Mouse (Mus musculus) B cell, adult 2 months (primary cell): ENCODE data around the gene Zfp58.

ENCODE experiments used
- DNase-seq, 2 experiments: peaks; one replicate each; pipeline ENCODE4 v3.0.0; 2022

The Zfp58 gene

GRCm38 (mm10) chr13:67500084-67500719 is at the start of gene Zfp58:
Gene Zfp58 (minus strand): TSS chr13:67500555.
- peak; percentile 79 to 81 for DNase-seq

- DNase-seq, result no peak
Measured at GRCm38 (mm10) chr13:67545941-67546340, 45.6 kb upstream of the Zfp58 start.

DNA sequence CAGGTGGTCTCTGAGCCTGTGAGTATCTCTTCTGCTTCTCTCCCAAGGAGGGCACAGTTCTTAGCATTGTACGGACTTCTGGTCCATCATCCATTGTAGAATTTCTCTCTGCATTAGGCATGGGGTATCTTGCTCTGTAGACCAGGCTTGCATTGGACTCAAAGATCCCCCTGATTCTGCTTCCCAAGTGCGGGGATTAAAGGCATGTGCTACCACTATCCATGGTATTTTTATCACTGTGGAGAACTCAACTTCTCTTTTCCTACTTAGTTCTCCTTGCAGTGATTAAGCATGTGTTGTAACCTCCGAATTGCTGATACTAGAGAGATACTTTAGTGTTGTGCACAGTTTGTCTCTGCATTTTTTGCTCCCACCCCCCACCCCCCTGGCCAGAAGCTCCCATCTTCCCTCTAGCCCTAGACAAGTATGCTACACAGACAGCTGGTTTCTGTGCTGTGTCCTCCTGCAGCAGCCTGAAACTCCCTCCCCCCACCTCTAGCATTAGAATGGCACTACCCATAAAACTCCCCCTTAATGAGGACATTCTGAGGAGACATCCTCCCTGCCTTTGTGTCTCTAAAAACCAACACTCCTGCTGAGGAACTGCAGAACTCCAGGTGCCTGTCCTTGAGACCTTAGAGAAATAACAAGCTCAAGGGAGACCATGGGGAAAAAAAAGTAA is 26.8 kb upstream of the Zfp58 start:
- DNase-seq, result no peak

DNA sequence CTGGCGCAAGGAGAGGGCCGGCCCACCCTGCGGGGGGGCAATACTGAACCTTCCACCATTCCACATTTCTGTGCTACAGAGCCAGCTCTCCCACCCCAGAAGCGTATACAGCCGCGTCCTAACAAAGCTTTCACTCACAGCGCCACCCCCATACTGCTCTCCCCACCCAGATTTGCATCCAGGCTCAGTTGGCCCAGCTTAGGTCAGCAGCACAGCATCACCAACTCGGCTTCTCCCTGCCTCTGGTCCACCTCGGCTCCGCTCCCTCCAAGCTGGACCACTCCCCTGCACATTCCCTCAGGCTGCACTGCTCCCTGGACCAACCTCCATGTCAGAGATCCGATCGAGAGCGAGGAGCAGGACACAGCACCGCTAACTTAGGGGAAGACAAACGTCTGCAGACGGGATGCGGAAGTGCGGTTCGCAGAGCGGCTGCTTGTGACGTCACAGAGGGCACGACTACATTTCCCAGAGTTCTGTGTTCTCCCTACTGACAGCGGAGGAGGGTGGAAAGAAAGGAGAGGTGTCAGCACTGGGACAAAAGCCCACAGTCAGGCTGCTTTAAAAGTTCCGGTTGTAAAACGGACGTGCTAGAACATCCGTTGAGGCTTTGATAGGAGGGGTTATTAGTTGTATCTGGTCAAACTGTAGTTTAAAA is 25.5 kb upstream of the Zfp58 start, which contains the start of the genes Gm26965 and Zfp87:
Gene Gm26965 (minus strand): TSS at position 399 of the 658 bp plus-strand sequence.
Gene Zfp87 (minus strand): TSS at position 425 of the 658 bp plus-strand sequence.
- DNase-seq, result peak; percentile 93

- DNase-seq, result no peak
Measured at GRCm38 (mm10) chr13:67500908-67501307, 553 bp upstream of the Zfp58 start.

- no peak for DNase-seq
Measured at GRCm38 (mm10) chr13:67495631-67496030, 4.7 kb downstream of the Zfp58 start.

DNA sequence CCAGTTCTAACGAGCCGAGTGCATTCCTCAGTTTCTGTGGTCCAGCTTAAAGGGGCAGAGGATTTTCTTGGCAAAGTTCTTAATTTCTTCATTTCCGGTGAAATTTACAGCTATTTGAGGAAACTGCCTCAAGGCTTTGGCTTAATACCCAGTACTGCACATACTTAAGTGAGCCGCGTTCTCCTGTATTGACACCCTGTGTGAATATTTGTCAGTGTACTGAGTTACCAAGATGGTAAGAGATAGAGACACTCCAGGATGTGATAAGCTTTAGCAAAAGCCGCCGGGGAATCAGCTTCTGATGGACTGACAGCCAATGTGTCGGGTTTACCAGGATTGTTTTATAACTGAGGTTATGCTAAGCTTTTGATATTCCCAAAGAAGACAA is 15.9 kb downstream of the Zfp58 start:
- no peak for DNase-seq

DNA sequence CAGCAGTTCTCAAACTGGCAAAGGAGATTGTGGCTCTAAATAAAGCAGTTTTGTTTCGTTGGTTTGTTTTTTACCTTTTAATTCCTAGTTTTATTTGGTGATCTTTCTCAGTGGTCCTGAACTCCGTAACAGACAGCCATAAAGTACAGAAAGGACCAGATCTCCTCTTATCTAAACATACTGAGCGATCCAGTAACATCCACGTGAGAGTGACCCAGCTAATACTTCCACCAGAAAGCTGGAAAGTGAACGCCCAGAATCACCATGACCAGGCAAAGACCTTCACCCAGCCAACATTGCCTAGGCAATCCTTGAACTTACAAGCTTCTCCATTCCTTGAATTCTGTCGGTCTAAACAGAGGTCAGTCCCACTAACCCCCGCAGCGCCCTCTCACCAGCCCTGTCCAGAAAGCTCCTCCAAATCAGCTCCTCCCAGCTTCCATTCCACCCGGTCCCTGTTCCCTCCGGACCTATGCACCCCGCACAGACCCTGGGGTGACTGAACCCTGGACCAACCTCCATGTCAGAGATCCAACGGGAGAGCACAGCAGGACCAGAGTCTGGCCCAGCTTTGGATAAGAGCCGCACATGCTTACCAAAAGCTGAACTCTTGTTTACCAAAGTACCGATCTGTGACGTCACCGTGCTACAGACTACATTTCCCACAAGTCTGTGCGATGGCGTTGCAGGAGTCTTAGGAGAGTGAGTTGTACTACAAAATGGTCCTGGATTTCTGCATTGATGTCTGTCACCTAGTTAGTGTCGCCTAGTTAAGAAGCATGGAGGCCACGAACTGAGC is 16.5 kb downstream of the Zfp58 start, which contains the start of gene Zfp874b:
Gene Zfp874b (minus strand): TSS at position 634 of the 799 bp plus-strand sequence.
- peak; percentile 88 to 89 for DNase-seq

- no peak for DNase-seq
Measured at GRCm38 (mm10) chr13:67481528-67481927, 18.8 kb downstream of the Zfp58 start.

DNA sequence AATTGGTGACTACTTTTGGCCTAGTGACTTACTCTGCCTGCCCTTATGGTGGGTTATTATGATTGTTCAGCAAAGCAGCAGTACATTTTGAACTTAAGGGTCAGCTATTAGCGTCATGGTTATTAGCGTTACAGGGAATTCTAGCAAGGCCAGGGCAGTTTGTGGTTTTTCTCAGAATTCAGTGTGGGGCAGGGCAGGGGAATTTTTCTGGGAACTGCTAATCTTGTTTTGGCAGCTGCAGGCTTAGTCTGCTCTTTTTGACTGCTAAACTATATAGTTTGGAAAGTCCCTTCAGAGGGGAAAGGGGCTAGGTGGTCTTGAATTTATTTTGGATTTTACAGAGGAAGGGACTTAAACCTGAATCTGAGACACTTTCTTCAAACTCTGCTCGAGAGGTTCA is 31.1 kb downstream of the Zfp58 start:
- no peak for DNase-seq

DNA sequence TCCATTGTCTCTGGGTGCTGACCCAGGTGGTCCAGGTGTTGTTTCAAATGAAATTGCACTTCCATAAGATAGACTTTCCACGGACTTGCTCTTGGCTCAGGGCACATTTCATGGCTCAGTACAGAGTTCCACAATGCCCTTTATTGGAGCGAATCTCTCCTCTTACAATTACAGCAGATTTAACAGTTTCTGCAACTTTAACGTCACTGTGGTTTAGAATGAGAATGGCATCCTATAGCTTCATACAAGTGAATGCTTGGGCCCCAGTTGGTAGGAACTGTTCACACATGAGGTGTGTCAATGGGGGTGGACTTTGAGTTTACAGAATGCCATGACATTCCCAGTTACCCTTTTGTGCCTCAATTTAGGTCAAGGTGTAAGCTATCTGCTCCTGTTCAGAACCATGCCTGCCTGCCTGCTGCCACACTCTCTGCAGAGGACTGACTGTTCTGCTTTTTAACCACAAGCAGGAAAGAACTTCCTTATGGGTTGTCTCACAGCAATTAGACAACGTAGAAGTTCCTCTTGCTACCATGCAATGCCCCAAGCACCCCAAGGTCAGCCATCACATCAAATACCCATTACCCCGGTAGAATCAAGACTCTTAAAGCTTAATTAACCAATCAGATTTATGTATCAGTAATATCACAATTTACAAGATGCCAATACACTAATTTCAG is 36.7 kb downstream of the Zfp58 start:
- DNase-seq, result peak; percentile 31 to 41

- DNase-seq, result no peak
Measured at GRCm38 (mm10) chr13:67452021-67452309, 48.4 kb downstream of the Zfp58 start.

DNA sequence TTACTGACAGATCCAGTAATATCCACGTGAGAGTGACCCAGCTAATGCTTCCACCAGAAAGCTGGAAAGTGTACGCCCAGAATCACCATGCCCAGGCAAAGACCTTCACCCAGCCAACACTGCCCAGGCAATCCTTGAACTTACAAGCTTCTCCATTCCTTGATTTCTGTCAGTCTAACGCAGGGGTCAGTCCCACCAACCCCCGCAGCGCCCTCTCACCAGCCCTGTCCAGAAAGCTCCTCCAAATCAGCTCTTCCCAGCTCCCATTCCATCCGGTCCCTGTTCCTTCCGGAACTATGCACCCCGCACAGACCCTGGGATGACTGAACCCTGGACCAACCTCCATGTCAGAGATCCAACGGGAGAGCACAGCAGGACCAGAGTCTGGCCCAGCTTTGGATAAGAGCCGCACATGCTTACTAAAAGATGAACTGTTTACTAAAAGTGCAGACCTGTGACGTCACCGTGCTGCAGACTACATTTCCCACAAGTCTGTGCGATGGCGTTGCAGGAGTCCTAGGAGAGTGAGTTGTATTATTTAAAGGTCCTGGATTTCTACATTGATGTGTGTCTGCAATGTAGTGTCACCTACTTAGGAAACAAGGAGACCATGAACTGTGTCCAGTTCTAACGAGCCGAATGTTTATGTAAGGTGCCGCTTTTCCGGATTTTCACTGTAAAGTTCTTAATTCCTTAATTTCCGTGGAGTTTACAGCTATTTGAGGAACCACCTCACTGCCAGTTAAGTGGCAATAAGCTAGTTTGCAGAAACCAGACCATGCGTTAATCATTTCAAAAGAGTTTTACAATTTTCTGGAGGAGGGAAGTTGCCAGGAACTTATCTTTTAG is 49.0 kb downstream of the Zfp58 start, which contains the start of gene Zfp874a:
Gene Zfp874a (minus strand): TSS at position 453 of the 849 bp plus-strand sequence.
- DNase-seq, result peak; percentile 88 to 91
